Mouse (Mus musculus): ENCODE results near the gene Hoxd10. TPM values are rescaled to one million over a fixed set of nuclear protein-coding genes. Genes with fewer than 3 reads are reported as not detected.

Hoxd10 gene
- polyA plus RNA-seq, 1 experiment from 2014 or later, result not detected

DNA sequence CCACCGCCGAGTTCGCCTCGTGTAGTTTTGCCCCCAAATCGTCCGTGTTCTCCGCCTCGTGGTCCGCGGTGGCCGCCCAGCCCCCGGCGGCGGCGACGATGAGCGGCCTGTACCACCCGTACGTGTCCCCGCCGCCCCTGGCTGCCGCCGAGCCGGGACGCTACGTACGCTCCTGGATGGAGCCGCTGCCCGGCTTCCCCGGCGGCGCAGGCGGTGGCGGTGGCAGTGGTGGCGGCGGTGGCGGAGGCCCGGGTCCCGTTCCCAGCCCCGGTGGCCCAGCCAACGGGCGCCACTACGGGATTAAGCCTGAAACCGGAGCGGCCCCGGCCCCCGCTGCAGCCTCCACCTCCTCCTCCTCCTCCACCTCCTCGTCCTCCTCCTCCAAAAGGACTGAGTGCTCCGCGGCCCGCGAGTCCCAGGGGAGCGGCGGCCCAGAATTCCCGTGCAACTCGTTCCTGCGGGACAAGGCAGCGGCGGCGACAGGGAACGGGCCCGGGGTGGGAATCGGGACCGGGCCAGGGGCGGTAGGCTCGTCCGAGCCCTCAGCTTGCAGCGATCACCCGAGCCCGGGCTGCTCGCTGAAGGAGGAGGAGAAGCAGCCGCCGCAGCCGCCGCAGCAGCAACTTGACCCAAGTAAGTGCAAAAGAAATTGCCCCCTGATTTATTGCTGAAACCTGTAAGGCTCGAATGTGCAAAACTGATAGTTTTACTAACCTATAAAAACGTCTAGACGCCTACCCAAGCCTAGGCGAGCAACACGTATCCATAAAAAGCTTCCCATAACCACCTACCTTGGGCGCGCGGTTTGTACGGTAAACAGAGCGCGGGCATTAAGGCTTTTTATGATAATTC, 6.7 kb downstream of the Hoxd10 start:
- ATAC-seq (ENCODE audit: low FRiP score) (peak; percentile 57; the same call in 1 of the 2 replicates), DNase-seq (ENCODE audit: low spot score) (no peak)
- Histone ChIP-seq H3K27me3 (ENCODE audit: control insufficient read depth, insufficient read depth, low read length) (peaks cover 91% of the 10 kb centered on the region), H3K9me3 (ENCODE audit: control insufficient read depth, low read length) (no peaks in the 10 kb centered on the region), H3K36me3 (replicated peaks; ENCODE audit: control insufficient read depth, insufficient read depth) (no peaks in the 10 kb centered on the region), H3K9ac (no peak overlapping the region), H3K27ac (no peak overlapping the region), H3K4me2 (replicated peaks) (peak overlapping the region; percentile 46), H3K4me1 (replicated peaks; ENCODE audit: control insufficient read depth, insufficient read depth, low read length) (0 out of 2 replicates have a peak, but pooled peaks cover 5% of the 10 kb centered on the region), H3K4me3 (replicated peaks; ENCODE audit: low read length) (peak overlapping the region; percentile 25)
- WGBS, result under 1% methylated on average over 76 of the region's 86 CpGs

DNA sequence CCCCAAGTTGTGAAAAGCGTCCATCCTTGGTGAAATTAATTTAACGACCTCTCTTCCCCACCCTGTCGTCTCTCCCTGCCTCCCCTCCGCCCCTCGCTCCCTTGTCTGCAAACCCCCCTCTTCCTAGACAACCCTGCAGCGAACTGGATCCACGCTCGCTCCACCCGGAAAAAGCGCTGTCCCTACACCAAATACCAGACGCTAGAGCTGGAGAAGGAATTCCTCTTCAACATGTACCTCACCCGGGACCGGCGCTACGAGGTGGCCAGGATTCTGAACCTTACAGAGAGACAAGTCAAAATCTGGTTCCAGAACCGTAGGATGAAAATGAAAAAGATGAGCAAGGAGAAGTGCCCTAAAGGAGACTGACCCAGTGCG, 7.3 kb downstream of the Hoxd10 start:
- H3K4me2 ChIP-seq (replicated peaks), result no peak overlapping the region
- ATAC-seq (ENCODE audit: low FRiP score), result no peak
- H3K27me3 ChIP-seq (ENCODE audit: control insufficient read depth, insufficient read depth, low read length), result peaks cover 91% of the 10 kb centered on the region
- WGBS, result 2% methylated on average over 17 of the region's 17 CpGs
- no peaks in the 10 kb centered on the region for H3K36me3 ChIP-seq (replicated peaks; ENCODE audit: control insufficient read depth, insufficient read depth)
- no peak overlapping the region for H3K4me3 ChIP-seq (replicated peaks; ENCODE audit: low read length)
- H3K9me3 ChIP-seq (ENCODE audit: control insufficient read depth, low read length), result no peaks in the 10 kb centered on the region
- H3K4me1 ChIP-seq (replicated peaks; ENCODE audit: control insufficient read depth, insufficient read depth, low read length), result 0 out of 2 replicates have a peak, but pooled peaks cover 5% of the 10 kb centered on the region
- no peak for DNase-seq (ENCODE audit: low spot score)
- H3K9ac ChIP-seq, result no peak overlapping the region
- no peak overlapping the region for H3K27ac ChIP-seq

DNA sequence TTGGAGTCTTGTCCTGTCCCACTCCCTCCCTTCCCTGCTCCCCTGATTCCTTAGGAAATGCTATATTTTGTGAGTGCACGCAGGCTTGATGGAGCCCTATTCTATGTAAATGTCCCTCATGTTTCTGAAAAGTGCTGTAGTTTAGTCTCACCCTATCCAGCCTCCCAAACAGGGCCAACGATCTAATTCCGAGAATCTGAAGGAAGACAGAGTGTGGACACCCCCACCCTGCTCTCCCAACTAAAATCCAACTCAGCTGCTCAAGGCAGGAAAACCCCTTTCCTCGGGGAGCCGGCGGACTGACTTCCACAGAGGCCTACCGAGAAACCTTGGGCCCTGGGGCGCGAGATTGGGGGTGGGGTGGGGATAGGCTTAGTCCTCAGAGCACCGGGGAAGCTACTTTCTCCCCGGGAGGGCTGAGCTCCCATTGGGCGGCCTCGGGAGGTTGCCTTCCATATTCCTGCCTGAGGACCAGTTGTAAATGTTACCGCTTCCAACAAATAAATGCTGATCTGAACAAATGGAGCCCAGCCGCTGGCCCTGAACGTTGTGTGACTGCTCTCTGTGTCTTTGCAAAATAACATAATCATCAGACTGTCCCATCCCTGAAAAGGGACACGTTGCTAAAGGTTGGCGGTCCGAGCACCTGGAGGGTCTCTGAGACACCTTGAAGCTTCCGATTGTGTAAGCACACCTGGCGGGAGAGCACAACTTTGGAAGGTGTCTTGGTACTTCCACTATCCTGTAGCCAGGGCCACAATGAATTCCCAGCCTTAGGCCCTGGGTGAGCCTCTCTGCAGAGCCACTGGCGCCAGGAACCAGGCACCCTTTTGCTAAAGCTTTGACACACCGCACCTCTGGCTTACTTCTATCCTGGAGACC, 8.2 kb downstream of the Hoxd10 start:
- H3K9ac ChIP-seq, result no peak overlapping the region
- no peak overlapping the region for H3K4me3 ChIP-seq (replicated peaks; ENCODE audit: low read length)
- peaks cover 89% of the 10 kb centered on the region for H3K27me3 ChIP-seq (ENCODE audit: control insufficient read depth, insufficient read depth, low read length)
- ATAC-seq (ENCODE audit: low FRiP score) (no peak), DNase-seq (ENCODE audit: low spot score) (no peak)
- no peaks in the 10 kb centered on the region for H3K9me3 ChIP-seq (ENCODE audit: control insufficient read depth, low read length)
- no peak overlapping the region for H3K4me2 ChIP-seq (replicated peaks)
- no peak overlapping the region for H3K27ac ChIP-seq
- no peaks in the 10 kb centered on the region for H3K36me3 ChIP-seq (replicated peaks; ENCODE audit: control insufficient read depth, insufficient read depth)
- WGBS, result 2% methylated on average over 23 of the region's 23 CpGs
- H3K4me1 ChIP-seq (replicated peaks; ENCODE audit: control insufficient read depth, insufficient read depth, low read length), result 0 out of 2 replicates have a peak, but pooled peaks cover 5% of the 10 kb centered on the region

DNA sequence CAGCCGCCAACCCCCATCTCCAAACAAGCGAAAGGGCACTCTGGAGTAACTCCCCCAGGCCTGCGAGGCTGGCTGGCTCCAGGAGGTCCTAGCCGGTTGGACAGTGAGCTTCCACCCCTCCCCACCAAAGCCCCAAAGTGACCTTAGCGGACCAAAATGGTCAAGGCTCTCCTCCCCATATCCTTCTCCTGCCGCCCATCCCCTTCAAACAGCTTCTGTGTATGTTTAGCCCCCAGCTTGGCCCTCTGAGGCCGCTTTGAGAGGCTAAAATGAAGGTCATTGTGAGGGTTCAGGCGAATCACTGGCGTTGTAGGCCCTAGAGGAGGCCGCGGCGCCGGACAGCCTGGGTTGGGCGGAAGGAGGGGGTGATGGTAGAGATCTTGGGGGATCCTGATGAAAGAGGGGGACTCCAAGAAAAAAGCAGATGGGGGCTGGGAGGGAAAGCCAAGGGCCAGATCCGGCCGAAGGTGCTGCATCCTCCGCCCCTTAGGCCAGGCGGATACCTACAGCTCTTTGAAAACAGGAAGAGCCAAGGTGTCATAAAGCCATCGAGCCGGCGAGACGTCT, 8.9 kb downstream of the Hoxd10 start:
- H3K9ac ChIP-seq, result no peak overlapping the region
- no peaks in the 10 kb centered on the region for H3K36me3 ChIP-seq (replicated peaks; ENCODE audit: control insufficient read depth, insufficient read depth)
- H3K4me1 ChIP-seq (replicated peaks; ENCODE audit: control insufficient read depth, insufficient read depth, low read length), result 0 out of 2 replicates have a peak, but pooled peaks cover 5% of the 10 kb centered on the region
- no peak overlapping the region for H3K27ac ChIP-seq
- H3K4me3 ChIP-seq (replicated peaks; ENCODE audit: low read length), result no peak overlapping the region
- no peak for ATAC-seq (ENCODE audit: low FRiP score)
- H3K4me2 ChIP-seq (replicated peaks), result no peak overlapping the region
- DNase-seq (ENCODE audit: low spot score), result no peak
- 2% methylated on average over 22 of the region's 22 CpGs for WGBS
- H3K27me3 ChIP-seq (ENCODE audit: control insufficient read depth, insufficient read depth, low read length), result peaks cover 85% of the 10 kb centered on the region
- no peaks in the 10 kb centered on the region for H3K9me3 ChIP-seq (ENCODE audit: control insufficient read depth, low read length)

DNA sequence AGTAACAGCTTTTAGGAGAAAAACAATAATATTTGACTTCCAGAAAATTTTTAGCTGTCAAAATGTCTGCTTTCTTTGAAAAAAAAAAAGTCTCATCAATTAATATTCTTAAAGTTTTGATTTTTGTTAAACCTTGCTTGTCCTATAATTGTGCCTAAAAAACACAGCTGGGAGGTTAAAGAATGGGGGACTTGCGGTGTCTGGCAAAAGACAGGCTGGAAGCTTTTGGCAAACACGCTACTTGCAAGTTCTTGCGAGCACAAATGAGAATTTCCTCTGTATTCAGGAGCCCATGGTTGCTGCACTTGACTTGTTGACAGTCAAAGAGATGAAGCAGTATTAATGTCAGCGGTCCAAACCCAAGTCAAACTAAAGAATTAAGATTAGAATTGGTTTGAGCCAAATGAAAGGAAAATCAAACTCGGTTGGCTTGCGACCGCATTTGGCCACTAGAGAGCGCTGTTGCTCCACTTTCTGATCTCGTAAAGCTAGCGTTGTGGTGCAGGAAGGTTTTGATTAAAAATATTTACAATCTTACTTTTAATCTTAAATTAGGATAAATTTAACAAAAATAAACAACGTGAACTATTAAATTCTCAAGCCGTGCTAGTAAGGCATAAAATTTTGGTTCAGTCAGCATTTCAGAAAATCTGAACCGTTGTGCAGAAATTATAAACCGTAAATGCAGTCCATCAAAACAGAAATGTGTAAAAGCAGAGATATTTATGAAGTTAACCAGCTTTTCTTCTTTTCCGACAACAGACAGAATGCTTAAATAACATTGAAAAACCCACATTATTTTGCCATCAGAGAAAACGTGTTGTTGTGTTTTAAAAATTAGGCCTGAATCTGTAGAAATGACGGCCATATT, 10.5 kb downstream of the Hoxd10 start:
- ATAC-seq (ENCODE audit: low FRiP score) (no peak), DNase-seq (ENCODE audit: low spot score) (peak; percentile 98)
- Histone ChIP-seq H3K27me3 (ENCODE audit: control insufficient read depth, insufficient read depth, low read length) (peaks cover 84% of the 10 kb centered on the region), H3K4me3 (replicated peaks; ENCODE audit: low read length) (no peak overlapping the region), H3K4me1 (replicated peaks; ENCODE audit: control insufficient read depth, insufficient read depth, low read length) (0 out of 2 replicates have a peak, but pooled peaks cover 5% of the 10 kb centered on the region), H3K4me2 (replicated peaks) (no peak overlapping the region), H3K9ac (no peak overlapping the region), H3K27ac (no peak overlapping the region), H3K9me3 (ENCODE audit: control insufficient read depth, low read length) (no peaks in the 10 kb centered on the region), H3K36me3 (replicated peaks; ENCODE audit: control insufficient read depth, insufficient read depth) (no peaks in the 10 kb centered on the region)
- WGBS, result 12% methylated on average over 17 of the region's 17 CpGs

DNA sequence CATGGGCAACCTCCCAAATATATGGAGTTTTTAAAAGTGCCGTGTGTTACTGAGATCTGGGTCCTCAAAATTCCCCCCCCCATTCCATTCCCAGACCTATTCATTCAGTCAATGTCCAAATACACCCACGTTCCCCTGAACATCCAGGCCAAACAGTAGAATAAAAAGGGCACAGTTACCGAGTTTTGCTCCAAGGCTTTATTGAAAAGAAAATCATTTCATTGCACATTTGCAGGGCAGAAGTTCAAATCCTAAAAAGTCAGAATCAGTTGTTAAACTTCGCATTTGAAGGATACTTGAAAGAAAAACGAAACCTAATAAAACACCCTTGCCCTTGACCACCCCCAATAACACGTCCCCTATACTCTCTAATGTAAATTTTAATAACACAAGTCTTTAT, 11.1 kb downstream of the Hoxd10 start:
- Histone ChIP-seq H3K36me3 (replicated peaks; ENCODE audit: control insufficient read depth, insufficient read depth) (no peaks in the 10 kb centered on the region), H3K4me1 (replicated peaks; ENCODE audit: control insufficient read depth, insufficient read depth, low read length) (0 out of 2 replicates have a peak, but pooled peaks cover 3% of the 10 kb centered on the region), H3K27me3 (ENCODE audit: control insufficient read depth, insufficient read depth, low read length) (peaks cover 84% of the 10 kb centered on the region), H3K4me3 (replicated peaks; ENCODE audit: low read length) (no peak overlapping the region), H3K9me3 (ENCODE audit: control insufficient read depth, low read length) (no peaks in the 10 kb centered on the region), H3K27ac (no peak overlapping the region), H3K4me2 (replicated peaks) (no peak overlapping the region), H3K9ac (no peak overlapping the region)
- DNase-seq (ENCODE audit: low spot score), result no peak
- no peak for ATAC-seq (ENCODE audit: low FRiP score)
- whole genome bisulfite sequencing, result 11% methylated on average over 6 of the region's 6 CpGs

DNA sequence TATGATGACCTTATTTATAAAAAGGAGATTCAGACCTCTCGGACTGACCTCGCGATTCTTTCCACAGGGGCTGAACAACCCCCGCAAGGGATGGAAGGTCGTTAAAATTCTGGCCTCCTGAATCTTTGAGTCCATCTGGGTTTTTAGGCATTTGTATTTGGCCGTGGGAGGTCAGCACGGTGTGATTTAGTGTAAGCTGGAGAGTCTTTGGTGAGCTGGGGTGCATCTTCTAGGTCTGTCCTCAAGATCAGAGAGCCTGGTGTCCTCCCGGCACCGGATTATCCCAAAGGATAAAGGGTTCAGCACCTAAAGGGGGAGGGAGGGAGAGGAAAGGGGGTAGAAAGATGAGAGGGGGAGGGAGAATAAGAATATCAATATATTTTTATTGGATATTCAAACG, 11.6 kb downstream of the Hoxd10 start:
- peaks cover 84% of the 10 kb centered on the region for H3K27me3 ChIP-seq (ENCODE audit: control insufficient read depth, insufficient read depth, low read length)
- 5% methylated on average over 10 of the region's 10 CpGs for WGBS
- no peak overlapping the region for H3K4me2 ChIP-seq (replicated peaks)
- no peak for ATAC-seq (ENCODE audit: low FRiP score)
- H3K9me3 ChIP-seq (ENCODE audit: control insufficient read depth, low read length), result no peaks in the 10 kb centered on the region
- no peaks in the 10 kb centered on the region for H3K4me1 ChIP-seq (replicated peaks; ENCODE audit: control insufficient read depth, insufficient read depth, low read length)
- H3K27ac ChIP-seq, result no peak overlapping the region
- no peak overlapping the region for H3K4me3 ChIP-seq (replicated peaks; ENCODE audit: low read length)
- no peaks in the 10 kb centered on the region for H3K36me3 ChIP-seq (replicated peaks; ENCODE audit: control insufficient read depth, insufficient read depth)
- no peak overlapping the region for H3K9ac ChIP-seq
- DNase-seq (ENCODE audit: low spot score), result no peak

DNA sequence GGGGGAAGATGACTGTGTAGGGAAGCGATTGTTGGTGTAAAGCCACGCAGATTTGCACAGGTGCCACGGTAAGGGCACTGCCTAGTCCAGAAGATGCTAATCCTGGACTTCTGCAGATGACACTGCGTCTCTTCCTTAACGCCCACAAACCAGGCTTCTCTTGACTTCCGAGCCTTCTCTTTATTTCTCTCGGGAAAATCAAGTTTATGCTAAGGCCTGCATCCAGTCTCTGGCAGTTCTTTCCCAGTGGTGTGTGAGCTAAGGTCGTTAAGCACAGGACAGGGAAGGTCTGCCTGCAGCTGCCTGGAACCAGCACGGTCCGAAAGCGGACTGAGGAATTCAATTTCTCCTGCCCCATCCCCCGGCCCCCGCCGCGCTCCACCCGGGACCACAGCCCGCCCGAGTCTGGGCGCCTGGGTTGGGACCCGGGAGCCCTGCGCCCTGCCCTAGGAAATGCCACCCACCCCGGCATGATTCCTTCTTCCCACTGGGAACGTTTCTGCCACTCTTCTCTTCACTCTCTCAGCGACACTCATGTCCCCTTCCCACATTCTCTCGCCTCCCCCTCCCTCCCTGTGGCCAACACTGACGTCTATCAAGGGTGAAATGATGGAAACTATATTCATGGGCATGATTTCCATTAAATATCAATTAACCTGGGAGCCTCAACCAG, 12.1 kb downstream of the Hoxd10 start:
- H3K9me3 ChIP-seq (ENCODE audit: control insufficient read depth, low read length), result no peaks in the 10 kb centered on the region
- H3K36me3 ChIP-seq (replicated peaks; ENCODE audit: control insufficient read depth, insufficient read depth), result no peaks in the 10 kb centered on the region
- DNase-seq (ENCODE audit: low spot score) (no peak), ATAC-seq (ENCODE audit: low FRiP score) (no peak)
- H3K9ac ChIP-seq, result no peak overlapping the region
- H3K4me2 ChIP-seq (replicated peaks), result no peak overlapping the region
- H3K4me1 ChIP-seq (replicated peaks; ENCODE audit: control insufficient read depth, insufficient read depth, low read length), result no peaks in the 10 kb centered on the region
- WGBS, result 2% methylated on average over 26 of the region's 26 CpGs
- H3K27me3 ChIP-seq (ENCODE audit: control insufficient read depth, insufficient read depth, low read length), result peaks cover 85% of the 10 kb centered on the region
- no peak overlapping the region for H3K27ac ChIP-seq
- no peak overlapping the region for H3K4me3 ChIP-seq (replicated peaks; ENCODE audit: low read length)
